Mouse (Mus musculus) spleen, adult 2 months (tissue): ENCODE measurements around the gene Lclat1. TPM values are rescaled to one million over a fixed set of nuclear protein-coding genes. Genes with fewer than 3 reads are reported as not detected.

Experiments
- DNase-seq, 2 experiments: peaks; one replicate each; pipeline versions ENCODE4 v3.0.0 to v3.0.0-alpha.2; 2012 to 2021; ENCODE audit warnings: low spot score in 2 of 2, low read depth in 1 of 2
- H3K27ac ChIP-seq: fragments of 200-500 bp; 2 replicates; pipeline ENCODE4 v1.5.1; 2012; ENCODE audit warnings: low read length, inconsistent platforms; ENCODE audit not compliant: insufficient read depth
- H3K27me3 ChIP-seq: fragments of 200-500 bp; 2 replicates; pipeline ENCODE4 v1.6.1; 2012; ENCODE audit warnings: mild to moderate bottlenecking, moderate library complexity, low read length, inconsistent platforms; ENCODE audit not compliant: control insufficient read depth, insufficient read depth
- H3K36me3 ChIP-seq: fragments of 200-500 bp; 2 replicates; pipeline ENCODE4 v1.6.1; 2012; ENCODE audit warnings: mild to moderate bottlenecking, low read length, inconsistent platforms; ENCODE audit not compliant: control insufficient read depth, insufficient read depth
- H3K4me1 ChIP-seq: fragments of 200-500 bp; 2 replicates; pipeline ENCODE4 v1.6.1; 2011; ENCODE audit warnings: inconsistent platforms; ENCODE audit not compliant: control insufficient read depth, insufficient read depth, insufficient read length
- H3K4me3 ChIP-seq: fragments of 200-500 bp; 2 replicates; pipeline ENCODE4 v1.5.1; 2011; ENCODE audit warnings: mild to moderate bottlenecking, inconsistent platforms; ENCODE audit not compliant: insufficient read depth, insufficient read length; ENCODE audit errors: extremely low read depth
- CTCF ChIP-seq: fragments of 200-500 bp; IDR thresholded peaks from 2 replicates; pipeline ENCODE4 v1.5.1; 2011; ENCODE audit warnings: mild to moderate bottlenecking, inconsistent platforms; ENCODE audit not compliant: insufficient read depth, insufficient read length, insufficient replicate concordance; ENCODE audit errors: extremely low read depth
- POLR2A ChIP-seq: fragments of 200-500 bp; IDR thresholded peaks from 2 replicates; pipeline ENCODE4 v1.6.1; 2011; ENCODE audit warnings: low read depth, low read length, inconsistent platforms
- WGBS: fragments of 180-500 bp; shearing (Covaris S2); methylation state at CpG from one replicate; pipeline ENCODE4 v1.1.7; 2018; 5-methylcytosine and 5-hydroxymethylcytosine counted together
- polyA plus RNA-seq: library from polyadenylated mRNA; depleted of rRNA; stranded (reverse); fragments of >200 nt; gene quantifications from 2 replicates; pipeline ENCODE4 v1.2.3, GENCODE M21; 2012; rRNA removed

The Lclat1 gene
- polyA plus RNA-seq, 1 experiment = 6.8 TPM

DNA sequence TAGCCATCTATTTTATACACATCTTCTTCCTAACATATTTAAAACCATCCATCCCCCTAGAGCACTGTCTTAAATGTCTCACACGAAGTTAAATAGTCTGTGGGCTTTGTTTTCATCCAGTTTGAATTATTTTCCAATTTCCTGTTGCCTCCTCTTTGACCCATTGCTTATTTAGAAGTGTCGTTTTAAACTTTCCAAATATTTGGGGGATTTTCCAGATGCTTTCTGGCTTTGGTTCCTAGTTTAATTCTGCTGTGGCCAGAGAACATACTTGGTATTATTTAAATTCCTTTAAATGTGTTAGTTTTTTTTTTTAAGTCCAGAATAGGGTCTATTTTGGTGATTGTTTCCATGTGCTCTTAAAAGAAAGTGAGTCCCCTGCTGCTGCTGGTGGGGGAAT is 176.5 kb downstream of the Lclat1 start:
- DNase-seq = no peak
- Histone ChIP-seq H3K36me3 (no peaks in the 10 kb centered on the region), H3K27me3 (no peaks in the 10 kb centered on the region), H3K4me1 (peaks cover 4% of the 10 kb centered on the region; the same call in 1 of the 2 replicates), H3K27ac (no peak overlapping the region), H3K4me3 (no peak overlapping the region)
- 67% methylated on average over 2 of the region's 2 CpGs for WGBS
- TF ChIP-seq POLR2A (no peak), CTCF (no peak)

Other genes with a start within 250 kb of the Lclat1 start
- gene Lbh, start 189.7 kb upstream of the Lclat1 start, polyA plus RNA-seq = 171 and 212 TPM in 2 replicates